Mouse (Mus musculus) lung, postnatal 0 days (tissue): ENCODE measurements around the gene Cers6. TPM values are rescaled to one million over a fixed set of nuclear protein-coding genes. Genes with fewer than 3 reads are reported as not detected.

ENCODE experiments used
- ATAC-seq: fragments of 200-750 bp; cut with Nextera tagmentation; 2 replicates; pipeline ENCODE4 v1.8.0; 2017; ENCODE audit warnings: moderate library complexity
- DNase-seq: peaks from one replicate; pipeline ENCODE4 v3.0.0-alpha.2; 2016; ENCODE audit warnings: low spot score
- H3K27ac ChIP-seq: fragments of 300-500 bp; sonication (generic); 2 replicates; pipeline ENCODE4 v1.5.1; 2014; ENCODE audit warnings: antibody characterized with exemption, mild to moderate bottlenecking, low read length, mixed read lengths
- H3K27me3 ChIP-seq: fragments of 300-500 bp; sonication (generic); replicated peaks from 2 replicates; pipeline ENCODE4 v1.6.1; 2014; ENCODE audit warnings: low read length, mixed read lengths; ENCODE audit not compliant: insufficient read depth
- H3K36me3 ChIP-seq: fragments of 300-500 bp; sonication (generic); 2 replicates; pipeline ENCODE4 v1.6.1; 2014; ENCODE audit warnings: low read length, mixed read lengths; ENCODE audit not compliant: insufficient read depth
- H3K4me1 ChIP-seq: fragments of 300-500 bp; sonication (generic); 2 replicates; pipeline ENCODE4 v1.6.1; 2014; ENCODE audit warnings: antibody characterized with exemption, low read depth, low read length, mixed read lengths; ENCODE audit not compliant: insufficient read depth
- H3K4me2 ChIP-seq: fragments of 300-500 bp; sonication (generic); replicated peaks from 2 replicates; pipeline ENCODE4 v1.6.1; 2014; ENCODE audit warnings: low read depth, mild to moderate bottlenecking, low read length, moderate library complexity, mixed read lengths
- H3K4me3 ChIP-seq: fragments of 300-500 bp; sonication (generic); 2 replicates; pipeline ENCODE4 v1.5.1; 2014; ENCODE audit warnings: low read depth, low read length
- H3K9ac ChIP-seq: fragments of 300-500 bp; sonication (generic); replicated peaks from 2 replicates; pipeline ENCODE4 v1.6.1; 2014; ENCODE audit warnings: low read depth, mild to moderate bottlenecking
- H3K9me3 ChIP-seq: fragments of 300-500 bp; sonication (generic); 2 replicates; pipeline ENCODE4 v1.6.1; 2016; ENCODE audit warnings: low read length, mixed read lengths
- CTCF ChIP-seq: IDR thresholded peaks from 2 replicates; pipeline ENCODE4 v1.5.1; 2016; ENCODE audit warnings: antibody characterized with exemption, mild to moderate bottlenecking
- EP300 ChIP-seq: IDR thresholded peaks from 2 replicates; pipeline ENCODE4 v1.6.1; 2016; ENCODE audit warnings: antibody characterized with exemption, mild to moderate bottlenecking, control low read depth
- WGBS: fragments of 180-500 bp; shearing (Covaris S2); extraction: QIAGEN DNeasy Blood & Tissue Kit; methylation state at CpG from one replicate; pipeline ENCODE4 v1.1.7; 2014; 5-methylcytosine and 5-hydroxymethylcytosine counted together
- polyA plus RNA-seq: library from polyadenylated mRNA; unstranded; fragments of >200 nt; fragmentation: Nextera tagmentation; extraction: Ambion mirVana; gene quantifications from 2 replicates; pipeline ENCODE4 v1.2.1, GENCODE M21; 2015

The Cers6 gene
- polyA plus RNA-seq, 1 experiment from 2014 or later = 9.6 TPM

DNA sequence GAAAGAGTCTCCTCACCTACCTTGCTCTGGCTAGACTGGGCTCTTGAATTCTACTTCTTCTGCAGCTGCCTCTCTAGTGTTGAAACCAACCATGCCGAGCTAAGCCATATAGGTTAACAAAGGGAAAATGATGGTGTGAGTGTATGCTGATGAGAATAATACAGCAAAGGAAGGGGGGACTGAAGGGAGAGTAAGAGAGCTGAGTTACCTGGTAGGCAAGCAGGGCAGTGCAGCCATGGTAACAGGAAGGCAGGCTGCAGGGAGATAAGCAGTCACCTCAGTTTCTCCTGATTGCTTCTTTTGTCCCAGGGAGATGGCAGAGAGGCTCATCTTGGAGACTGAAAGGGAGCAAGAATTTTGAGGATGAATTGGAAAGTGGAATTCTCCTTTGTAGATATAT is 105.1 kb downstream of the Cers6 start:
- Histone ChIP-seq H3K4me3 (no peak overlapping the region), H3K36me3 (no peaks in the 10 kb centered on the region), H3K27ac (no peak overlapping the region), H3K9ac (no peak overlapping the region), H3K4me2 (no peak overlapping the region), H3K4me1 (no peaks in the 10 kb centered on the region), H3K27me3 (no peaks in the 10 kb centered on the region), H3K9me3 (no peaks in the 10 kb centered on the region)
- 67% methylated on average over 1 of the region's 1 CpGs for WGBS
- DNase-seq (no peak), ATAC-seq (no peak)
- no peak for TF ChIP-seq CTCF
- no peak for TF ChIP-seq EP300

DNA sequence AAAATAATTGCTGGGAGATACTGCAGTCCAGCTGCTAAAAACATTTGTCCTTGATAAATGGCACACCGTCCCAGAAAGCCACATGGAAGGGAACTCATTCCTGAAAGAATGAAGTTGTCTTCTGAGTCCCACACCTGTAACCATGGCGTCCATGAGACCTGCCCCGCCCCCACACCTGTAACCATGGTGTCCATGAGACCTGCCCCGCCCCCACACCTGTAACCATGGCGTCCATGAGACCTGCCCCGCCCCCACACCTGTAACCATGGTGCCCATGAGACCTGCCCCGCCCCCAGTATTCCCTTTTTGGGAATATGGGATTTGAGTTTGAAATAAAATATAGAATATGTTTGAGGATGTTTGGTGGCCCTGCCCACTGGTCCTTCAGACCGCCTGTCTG is 106.8 kb downstream of the Cers6 start:
- DNase-seq (no peak), ATAC-seq (no peak)
- WGBS = 79% methylated on average over 8 of the region's 8 CpGs
- Histone ChIP-seq H3K36me3 (no peaks in the 10 kb centered on the region), H3K4me2 (no peak overlapping the region), H3K9me3 (no peaks in the 10 kb centered on the region), H3K27me3 (no peaks in the 10 kb centered on the region), H3K27ac (no peak overlapping the region), H3K9ac (no peak overlapping the region), H3K4me3 (no peak overlapping the region), H3K4me1 (no peaks in the 10 kb centered on the region)
- TF ChIP-seq EP300 = no peak
- no peak for TF ChIP-seq CTCF

DNA sequence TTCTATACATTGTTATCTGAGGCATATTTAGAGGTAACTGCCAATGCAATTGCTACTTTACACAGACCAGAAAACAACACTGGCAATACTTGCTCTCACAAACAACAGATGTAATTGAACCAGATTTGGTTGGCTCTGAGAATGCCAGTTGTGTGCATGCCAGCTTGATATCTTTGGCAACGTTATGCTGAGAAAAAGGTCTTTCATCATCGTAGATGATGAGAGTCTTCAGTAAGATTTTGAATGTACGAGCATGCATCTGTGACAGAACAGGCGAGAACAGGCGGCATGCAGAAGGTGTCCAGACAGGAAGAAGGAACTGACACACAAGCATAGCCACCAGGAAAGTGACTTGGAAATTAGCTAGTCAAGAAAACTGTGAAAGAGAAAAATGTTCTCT is 110.6 kb downstream of the Cers6 start:
- no peak overlapping the region for H3K4me3 ChIP-seq
- no peaks in the 10 kb centered on the region for H3K27me3 ChIP-seq
- no peaks in the 10 kb centered on the region for H3K4me1 ChIP-seq
- 80% methylated on average over 5 of the region's 5 CpGs for WGBS
- H3K9me3 ChIP-seq = no peaks in the 10 kb centered on the region
- no peak overlapping the region for H3K9ac ChIP-seq
- H3K27ac ChIP-seq = no peak overlapping the region
- H3K4me2 ChIP-seq = no peak overlapping the region
- DNase-seq = no peak
- H3K36me3 ChIP-seq = no peaks in the 10 kb centered on the region
- TF ChIP-seq CTCF (no peak), EP300 (no peak)
- ATAC-seq = no peak

DNA sequence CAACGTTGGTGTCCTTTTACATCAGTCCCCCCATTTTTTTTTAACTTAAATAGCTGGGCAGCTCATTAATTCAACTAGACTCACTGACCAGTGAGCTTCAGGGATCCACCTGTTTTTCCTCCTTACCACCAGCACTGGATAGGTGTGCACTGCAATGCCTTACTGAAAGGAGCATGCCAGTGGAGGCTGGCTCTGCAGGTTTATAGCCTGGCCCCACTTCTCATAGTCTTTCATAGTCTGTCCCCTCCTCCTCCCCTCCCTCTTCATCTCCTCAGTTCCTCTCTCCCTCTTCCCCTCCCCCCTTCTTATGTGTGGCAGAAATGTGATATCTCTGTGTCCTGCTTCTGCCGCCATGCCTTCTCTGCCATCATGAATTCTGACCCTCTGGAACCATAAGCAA is 112.5 kb downstream of the Cers6 start:
- H3K4me2 ChIP-seq = no peak overlapping the region
- H3K4me1 ChIP-seq = no peaks in the 10 kb centered on the region
- no peaks in the 10 kb centered on the region for H3K27me3 ChIP-seq
- no peak for DNase-seq
- no peaks in the 10 kb centered on the region for H3K9me3 ChIP-seq
- no peak overlapping the region for H3K4me3 ChIP-seq
- H3K27ac ChIP-seq = no peak overlapping the region
- WGBS = 64% methylated on average over 2 of the region's 2 CpGs
- no peak for TF ChIP-seq EP300
- no peak for TF ChIP-seq CTCF
- H3K9ac ChIP-seq = no peak overlapping the region
- H3K36me3 ChIP-seq = no peaks in the 10 kb centered on the region
- ATAC-seq = no peak

DNA sequence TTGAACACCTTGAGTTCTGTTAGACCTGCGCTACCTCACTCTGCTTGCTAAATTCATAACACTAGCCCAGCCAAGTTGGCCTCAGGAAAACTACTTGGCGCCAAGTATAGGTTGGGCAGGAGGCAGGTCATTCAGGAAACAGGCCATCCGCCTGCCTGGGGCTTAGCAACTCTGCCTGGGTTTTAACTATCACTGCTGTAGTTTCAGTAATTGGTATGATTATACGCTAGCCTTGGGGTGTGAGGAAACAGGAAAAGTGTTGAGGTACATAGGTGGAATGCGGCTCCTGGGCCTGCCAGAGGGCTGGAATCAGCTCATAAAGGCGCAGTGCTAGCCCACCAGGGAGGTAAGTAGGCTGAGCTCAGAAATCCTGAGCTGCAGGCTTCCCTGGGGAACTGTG is 114.0 kb downstream of the Cers6 start:
- Histone ChIP-seq H3K4me1 (no peaks in the 10 kb centered on the region), H3K27me3 (no peaks in the 10 kb centered on the region), H3K4me3 (no peak overlapping the region), H3K9me3 (no peaks in the 10 kb centered on the region), H3K36me3 (no peaks in the 10 kb centered on the region), H3K4me2 (no peak overlapping the region), H3K9ac (no peak overlapping the region), H3K27ac (no peak overlapping the region)
- 81% methylated on average over 6 of the region's 6 CpGs for WGBS
- DNase-seq (no peak), ATAC-seq (no peak)
- TF ChIP-seq EP300 (no peak), CTCF (no peak)

DNA sequence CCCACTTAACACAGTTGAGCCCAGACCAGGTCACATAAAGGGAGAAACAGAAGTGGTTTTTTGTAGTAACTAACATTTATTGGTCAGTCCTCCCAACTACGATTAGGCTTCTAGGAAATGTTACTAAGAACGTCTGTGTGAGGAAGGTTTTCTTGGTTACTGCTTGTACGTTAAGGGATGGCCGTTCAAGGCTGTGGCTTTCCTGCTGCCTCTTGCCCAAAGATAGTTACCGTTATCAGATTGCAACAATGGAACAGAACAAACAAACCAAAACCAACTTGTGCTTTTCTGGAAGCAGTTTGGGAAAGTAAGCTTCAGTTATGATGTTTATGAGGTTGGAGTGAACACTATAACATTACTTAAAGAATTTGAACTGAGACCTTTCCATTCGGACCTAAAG is 114.5 kb downstream of the Cers6 start:
- Histone ChIP-seq H3K9ac (no peak overlapping the region), H3K27ac (no peak overlapping the region), H3K36me3 (no peaks in the 10 kb centered on the region), H3K27me3 (no peaks in the 10 kb centered on the region), H3K4me1 (no peaks in the 10 kb centered on the region), H3K9me3 (no peaks in the 10 kb centered on the region), H3K4me2 (no peak overlapping the region), H3K4me3 (no peak overlapping the region)
- 65% methylated on average over 6 of the region's 6 CpGs for WGBS
- TF ChIP-seq EP300 (no peak), CTCF (no peak)
- ATAC-seq (no peak), DNase-seq (no peak)

DNA sequence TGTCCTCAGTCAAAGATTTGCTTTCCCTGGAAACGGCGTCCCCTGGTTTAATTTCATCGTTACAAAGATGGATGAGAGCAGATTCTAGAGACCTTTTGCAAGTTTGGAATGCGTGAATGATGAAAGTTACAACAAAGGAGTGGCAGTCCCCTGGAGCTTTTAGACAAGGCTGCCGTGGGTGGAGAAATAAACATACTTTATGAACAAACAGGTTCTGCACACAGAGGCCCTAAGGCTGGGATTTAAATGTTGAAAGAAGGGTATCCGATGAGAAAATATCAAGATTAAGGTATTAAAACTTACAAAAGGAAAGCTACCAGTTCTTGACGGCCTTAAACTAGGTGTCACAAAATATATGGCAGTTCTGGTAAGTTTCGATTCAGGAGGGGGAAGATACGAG is 117.0 kb downstream of the Cers6 start:
- no peaks in the 10 kb centered on the region for H3K27me3 ChIP-seq
- no peak for TF ChIP-seq CTCF
- H3K4me3 ChIP-seq = no peak overlapping the region
- no peak overlapping the region for H3K9ac ChIP-seq
- H3K4me1 ChIP-seq = peaks cover 7% of the 10 kb centered on the region; the same call in 1 of the 2 replicates
- DNase-seq (no peak), ATAC-seq (no peak)
- no peaks in the 10 kb centered on the region for H3K9me3 ChIP-seq
- H3K36me3 ChIP-seq = no peaks in the 10 kb centered on the region
- no peak overlapping the region for H3K4me2 ChIP-seq
- no peak overlapping the region for H3K27ac ChIP-seq
- 52% methylated on average over 9 of the region's 9 CpGs for WGBS
